Mouse (Mus musculus): ENCODE results near the gene Bfsp1. TPM values are rescaled to one million over a fixed set of nuclear protein-coding genes. Genes with fewer than 3 reads are reported as not detected.

Bfsp1 gene
- polyA plus RNA-seq, 1 experiment = not detected

DNA sequence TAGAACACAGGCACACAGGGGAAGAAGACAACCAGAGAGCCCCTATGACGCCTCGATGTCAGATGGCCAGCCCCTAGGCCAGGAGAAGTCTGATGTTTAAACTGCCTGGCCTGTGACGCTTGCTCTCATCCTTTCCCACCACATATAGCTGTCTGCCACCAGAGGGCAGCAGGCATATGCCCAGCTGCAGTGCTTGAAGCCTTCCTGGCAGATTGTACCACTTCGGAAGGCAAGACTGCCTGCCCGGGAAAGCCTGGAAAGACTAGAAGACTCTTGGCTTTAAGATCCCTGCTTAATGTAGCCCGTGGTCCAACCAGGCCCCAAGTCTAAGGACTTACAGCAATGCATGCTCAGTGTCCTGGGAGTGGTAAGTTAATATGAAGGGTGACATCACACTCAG, 4.4 kb upstream of the Bfsp1 start:
- Histone ChIP-seq H3K4me1 (ENCODE audit: control insufficient read depth, insufficient read depth, low read length) (peaks cover 7% of the 10 kb centered on the region), H3K4me3 (ENCODE audit: insufficient read depth, low read depth, low read length) (no peak overlapping the region), H3K27ac (ENCODE audit: insufficient read depth, low read depth, low read length) (no peak overlapping the region)
- WGBS = 4% methylated on average over 6 of the region's 6 CpGs
- no peak for TF ChIP-seq POLR2A (IDR thresholded peaks at IDR 0.05; ENCODE audit: insufficient read depth, low read depth, low read length)
- peak; percentile 88 for TF ChIP-seq CTCF (IDR thresholded peaks at IDR 0.05; ENCODE audit: insufficient read depth, low read depth, low read length)

DNA sequence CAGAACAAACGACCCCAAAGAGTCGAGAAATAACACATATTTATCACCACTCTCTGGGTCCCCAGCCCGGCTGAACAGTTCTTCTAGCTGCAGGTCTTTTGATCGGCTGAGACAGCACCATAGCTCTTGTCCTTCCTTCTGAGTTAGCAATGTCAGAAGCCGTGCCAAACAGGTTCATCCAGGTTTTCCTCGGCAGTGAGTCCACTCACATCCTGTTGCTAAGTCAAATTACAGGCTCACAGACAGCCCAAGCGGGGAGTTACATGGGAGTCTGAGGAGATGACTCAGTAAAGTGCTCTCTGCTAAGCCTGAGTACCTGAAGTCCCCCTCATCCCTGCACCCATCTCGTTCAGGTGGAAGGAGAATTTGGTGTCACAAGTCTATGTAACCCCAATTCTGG, 1.6 kb upstream of the Bfsp1 start:
- Histone ChIP-seq H3K4me3 (ENCODE audit: insufficient read depth, low read depth, low read length) (no peak overlapping the region), H3K4me1 (ENCODE audit: control insufficient read depth, insufficient read depth, low read length) (peaks cover 8% of the 10 kb centered on the region), H3K27ac (ENCODE audit: insufficient read depth, low read depth, low read length) (no peak overlapping the region)
- 75% methylated on average over 8 of the region's 8 CpGs for WGBS
- no peak for TF ChIP-seq CTCF (IDR thresholded peaks at IDR 0.05; ENCODE audit: insufficient read depth, low read depth, low read length)
- TF ChIP-seq POLR2A (IDR thresholded peaks at IDR 0.05; ENCODE audit: insufficient read depth, low read depth, low read length) = no peak

DNA sequence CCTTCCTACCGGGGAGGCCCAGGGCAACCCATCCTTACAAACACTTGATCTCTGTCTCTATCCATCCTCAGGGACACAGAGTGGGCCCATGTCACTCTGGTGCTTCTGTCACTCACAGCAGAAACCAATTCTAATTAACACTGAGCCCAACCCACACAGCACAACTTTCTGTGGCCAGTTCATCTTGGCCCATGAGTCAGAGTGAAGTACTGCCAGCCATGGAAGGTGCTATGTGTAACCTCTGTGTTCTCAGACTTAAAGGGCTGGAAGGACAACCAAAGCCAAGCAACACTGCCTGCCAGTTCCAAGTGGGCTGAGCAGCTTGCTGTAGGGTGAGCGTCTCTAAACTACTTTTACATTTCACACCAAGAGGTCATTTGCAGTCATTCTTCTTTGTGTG, 3.8 kb downstream of the Bfsp1 start:
- H3K4me3 ChIP-seq (ENCODE audit: insufficient read depth, low read depth, low read length) = no peak overlapping the region
- no peak overlapping the region for H3K27ac ChIP-seq (ENCODE audit: insufficient read depth, low read depth, low read length)
- TF ChIP-seq POLR2A (IDR thresholded peaks at IDR 0.05; ENCODE audit: insufficient read depth, low read depth, low read length) (no peak), CTCF (IDR thresholded peaks at IDR 0.05; ENCODE audit: insufficient read depth, low read depth, low read length) (no peak)
- peaks cover 8% of the 10 kb centered on the region for H3K4me1 ChIP-seq (ENCODE audit: control insufficient read depth, insufficient read depth, low read length)
- WGBS = 81% methylated on average over 2 of the region's 2 CpGs

DNA sequence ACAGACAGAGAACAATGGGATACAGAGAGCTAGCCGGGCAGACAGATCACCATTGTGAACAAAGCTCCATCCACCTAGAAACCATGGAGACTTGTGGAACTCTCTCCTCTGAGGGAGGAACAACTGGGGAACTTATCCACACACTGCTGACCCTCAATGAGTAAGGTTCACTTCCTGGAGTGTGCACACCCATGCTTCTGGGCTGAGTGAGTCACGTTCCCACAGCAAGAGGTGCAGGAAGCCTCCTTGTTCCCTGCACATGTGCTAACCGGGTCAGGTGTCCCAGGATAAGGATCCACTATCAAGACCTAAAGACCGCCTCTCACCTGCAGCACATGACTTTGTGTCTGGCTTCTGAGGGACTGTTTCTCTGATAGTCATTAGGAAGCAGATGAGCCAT, 9.5 kb downstream of the Bfsp1 start:
- no peak overlapping the region for H3K4me3 ChIP-seq (ENCODE audit: insufficient read depth, low read depth, low read length)
- no peak overlapping the region for H3K27ac ChIP-seq (ENCODE audit: insufficient read depth, low read depth, low read length)
- H3K4me1 ChIP-seq (ENCODE audit: control insufficient read depth, insufficient read depth, low read length) = 0 out of 2 replicates have a peak, but pooled peaks cover 3% of the 10 kb centered on the region
- WGBS = 89% methylated on average over 4 of the region's 4 CpGs
- TF ChIP-seq POLR2A (IDR thresholded peaks at IDR 0.05; ENCODE audit: insufficient read depth, low read depth, low read length) (no peak), CTCF (IDR thresholded peaks at IDR 0.05; ENCODE audit: insufficient read depth, low read depth, low read length) (no peak)

DNA sequence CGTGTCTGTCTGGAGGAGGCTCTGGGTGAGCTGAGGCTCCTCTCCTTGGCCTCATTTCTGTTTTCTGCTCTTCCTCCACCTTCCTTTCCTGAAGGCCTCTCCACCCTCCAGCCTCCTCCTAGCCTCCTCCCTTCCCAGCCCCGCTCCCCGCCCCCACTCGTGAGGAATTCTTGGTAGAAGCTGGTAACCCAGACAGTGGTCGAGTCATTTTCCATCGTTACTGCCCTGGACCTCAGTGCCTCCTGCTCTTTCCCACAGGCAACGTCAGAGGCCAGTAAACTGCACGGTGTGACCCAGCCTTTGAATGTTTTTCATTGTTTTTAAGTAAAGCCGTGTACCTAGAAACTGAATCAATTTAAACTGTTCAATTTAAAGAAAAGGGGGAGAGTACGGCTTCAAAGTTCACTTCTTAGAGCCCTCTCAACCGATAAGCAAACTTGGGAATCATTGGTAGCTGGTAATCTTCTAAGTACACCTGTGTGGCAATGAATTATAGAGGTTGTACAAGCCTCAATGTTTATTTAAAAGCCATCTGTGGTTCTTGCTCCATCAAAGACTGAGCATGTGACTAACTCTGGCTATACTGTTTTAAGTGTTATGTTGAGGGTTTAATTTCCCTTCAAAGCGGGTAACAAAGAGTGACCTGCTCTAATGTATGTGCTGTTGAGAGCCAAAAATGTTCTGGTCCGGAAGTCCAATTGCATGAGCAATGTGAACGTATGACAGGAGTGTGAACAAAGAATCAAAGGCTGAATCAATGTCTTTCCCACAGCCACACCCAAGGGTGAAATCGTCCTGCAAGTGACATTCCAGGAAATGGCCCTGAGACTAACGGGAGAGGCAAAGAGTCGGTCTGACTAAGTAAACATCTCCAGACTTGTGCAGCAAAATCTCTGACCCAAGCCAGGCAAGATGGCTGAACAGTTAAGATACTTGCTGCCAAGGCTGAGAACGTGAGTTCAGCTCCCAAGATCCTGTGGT, 10.4 kb downstream of the Bfsp1 start:
- Histone ChIP-seq H3K4me1 (ENCODE audit: control insufficient read depth, insufficient read depth, low read length) (0 out of 2 replicates have a peak, but pooled peaks cover 3% of the 10 kb centered on the region), H3K27ac (ENCODE audit: insufficient read depth, low read depth, low read length) (no peak overlapping the region), H3K4me3 (ENCODE audit: insufficient read depth, low read depth, low read length) (no peak overlapping the region)
- 72% methylated on average over 18 of the region's 18 CpGs for WGBS
- TF ChIP-seq CTCF (IDR thresholded peaks at IDR 0.05; ENCODE audit: insufficient read depth, low read depth, low read length) (no peak), POLR2A (IDR thresholded peaks at IDR 0.05; ENCODE audit: insufficient read depth, low read depth, low read length) (no peak)

DNA sequence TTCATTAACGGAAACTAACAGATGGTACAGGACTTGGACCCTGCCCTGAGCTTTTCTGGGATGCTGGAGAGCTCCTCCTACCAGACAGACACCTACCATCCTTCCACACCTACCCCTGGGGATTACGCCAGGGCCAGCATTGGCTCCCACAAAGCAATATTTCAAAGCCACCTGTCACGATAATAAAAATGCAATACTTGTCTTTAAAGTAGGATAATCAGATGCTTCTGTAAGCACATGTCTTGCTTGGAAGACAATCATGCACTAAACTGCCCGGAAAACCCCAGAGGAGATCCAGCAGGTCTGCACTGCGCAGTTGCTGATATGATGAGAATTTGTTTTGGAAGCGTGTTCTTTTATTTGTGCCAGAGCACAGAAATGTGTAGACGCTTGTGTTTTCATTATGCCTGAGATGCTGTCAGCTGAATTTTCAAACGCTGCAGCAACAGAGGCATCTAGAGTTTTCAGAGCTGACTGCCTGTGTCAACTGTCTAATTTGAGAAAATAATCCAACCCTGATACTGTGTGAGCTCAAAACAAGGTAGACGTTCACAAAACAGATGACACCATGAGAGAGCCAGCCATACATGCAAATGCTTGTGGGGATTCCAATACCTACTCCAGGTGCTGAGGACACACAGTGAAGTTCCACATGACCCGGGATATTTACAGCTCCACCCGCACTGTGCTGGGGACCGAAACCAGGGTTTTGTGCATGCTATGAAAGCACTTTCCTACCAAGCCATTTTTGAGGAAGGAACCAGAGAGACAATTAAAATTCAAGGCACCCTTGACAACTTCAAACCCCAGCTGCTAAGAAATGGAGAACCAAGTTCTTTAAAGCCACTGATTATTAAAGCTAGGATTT, 11.4 kb downstream of the Bfsp1 start:
- WGBS = 75% methylated on average over 12 of the region's 12 CpGs

DNA sequence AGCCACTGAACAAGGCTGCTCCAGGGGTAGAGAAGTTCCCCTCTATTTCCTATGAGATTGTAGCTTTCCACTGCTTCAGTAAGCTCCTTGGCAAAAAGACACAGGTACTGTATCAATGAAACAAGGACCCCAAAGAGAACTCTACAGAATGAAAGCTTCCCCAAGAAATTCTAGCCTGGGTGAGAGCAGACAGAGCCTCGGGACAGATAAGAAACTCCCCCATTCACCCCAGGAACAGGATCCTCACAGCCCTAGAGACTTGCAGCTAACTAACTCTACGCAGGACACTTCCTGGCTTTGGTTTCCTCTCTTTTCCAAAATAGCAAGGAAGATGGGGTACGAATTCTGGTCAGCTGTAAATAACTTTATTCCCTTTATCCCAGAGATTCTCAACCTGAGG, 15.7 kb downstream of the Bfsp1 start:
- WGBS = 68% methylated on average over 3 of the region's 3 CpGs

More for the DNA sequence above, 11.4 kb downstream of the Bfsp1 start:
- H3K27ac ChIP-seq (ENCODE audit: insufficient read depth, low read depth, low read length) = no peak overlapping the region
- H3K4me1 ChIP-seq (ENCODE audit: control insufficient read depth, insufficient read depth, low read length) = peaks cover 5% of the 10 kb centered on the region; the same call in 1 of the 2 replicates
- no peak overlapping the region for H3K4me3 ChIP-seq (ENCODE audit: insufficient read depth, low read depth, low read length)
- TF ChIP-seq POLR2A (IDR thresholded peaks at IDR 0.05; ENCODE audit: insufficient read depth, low read depth, low read length) = no peak
- TF ChIP-seq CTCF (IDR thresholded peaks at IDR 0.05; ENCODE audit: insufficient read depth, low read depth, low read length) = no peak

DNA sequence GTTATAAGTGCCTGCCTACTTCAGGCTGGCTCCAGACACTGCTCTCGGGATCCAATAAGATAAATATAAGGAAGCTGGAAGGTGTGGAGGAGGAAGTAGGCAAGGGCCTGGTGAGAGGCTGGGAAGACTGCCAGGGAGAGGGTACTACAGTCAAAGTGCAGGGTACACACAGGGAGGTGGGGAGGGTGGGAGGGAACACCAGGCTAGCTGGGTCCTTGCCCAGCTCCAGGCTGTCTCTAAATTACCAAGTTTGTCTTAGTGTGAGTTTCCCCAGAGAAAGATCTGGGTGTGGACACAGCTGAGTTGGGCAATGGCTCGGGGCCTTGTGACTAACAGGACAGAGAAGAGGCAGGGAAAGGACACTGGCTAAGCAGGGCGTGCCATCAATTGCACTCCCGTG, 16.2 kb downstream of the Bfsp1 start:
- peaks cover 2% of the 10 kb centered on the region; the same call in 1 of the 2 replicates for H3K4me1 ChIP-seq (ENCODE audit: control insufficient read depth, insufficient read depth, low read length)
- no peak overlapping the region for H3K4me3 ChIP-seq (ENCODE audit: insufficient read depth, low read depth, low read length)
- WGBS = 42% methylated on average over 4 of the region's 4 CpGs
- H3K27ac ChIP-seq (ENCODE audit: insufficient read depth, low read depth, low read length) = no peak overlapping the region
- no peak for TF ChIP-seq CTCF (IDR thresholded peaks at IDR 0.05; ENCODE audit: insufficient read depth, low read depth, low read length)
- TF ChIP-seq POLR2A (IDR thresholded peaks at IDR 0.05; ENCODE audit: insufficient read depth, low read depth, low read length) = no peak

More for the DNA sequence above, 15.7 kb downstream of the Bfsp1 start:
- H3K4me3 ChIP-seq (ENCODE audit: insufficient read depth, low read depth, low read length) = no peak overlapping the region
- TF ChIP-seq CTCF (IDR thresholded peaks at IDR 0.05; ENCODE audit: insufficient read depth, low read depth, low read length) (no peak), POLR2A (IDR thresholded peaks at IDR 0.05; ENCODE audit: insufficient read depth, low read depth, low read length) (no peak)
- H3K4me1 ChIP-seq (ENCODE audit: control insufficient read depth, insufficient read depth, low read length) = peaks cover 4% of the 10 kb centered on the region; the same call in 1 of the 2 replicates
- no peak overlapping the region for H3K27ac ChIP-seq (ENCODE audit: insufficient read depth, low read depth, low read length)
